Mouse (Mus musculus): Measurements from ENCODE around the gene Hoxa1. TPM values are rescaled to one million over a fixed set of nuclear protein-coding genes. Genes with fewer than 3 reads are reported as not detected.

Gene Hoxa1
- polyA plus RNA-seq, 1 experiment: 0.09 TPM

DNA sequence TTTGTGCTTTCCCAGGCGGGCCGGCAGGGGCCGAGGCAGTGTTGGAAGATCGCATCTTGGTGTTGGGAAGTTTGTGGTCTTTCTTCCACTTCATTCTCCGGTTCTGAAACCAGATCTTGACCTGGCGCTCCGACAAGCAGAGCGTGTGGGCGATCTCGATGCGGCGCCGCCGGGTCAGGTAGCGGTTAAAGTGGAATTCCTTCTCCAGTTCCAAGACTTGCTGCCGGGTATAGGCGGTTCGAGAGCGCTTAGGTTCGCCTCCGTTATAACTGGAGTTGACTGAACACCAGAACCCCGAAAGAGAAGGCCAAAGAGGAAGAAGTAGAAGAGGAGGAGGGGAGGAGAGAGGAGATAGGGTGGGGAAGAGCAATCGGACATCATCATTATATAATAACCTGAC is 32.3 kb upstream of the Hoxa1 start:
- Histone ChIP-seq H3K4me1 (peaks cover 7% of the 10 kb centered on the region), H3K9me3 (0 out of 2 replicates have a peak, but pooled peaks cover 5% of the 10 kb centered on the region), H3K36me3 (replicated peaks; ENCODE audit: low read length) (no peaks in the 10 kb centered on the region), H3K27me3 (replicated peaks) (peaks cover 50% of the 10 kb centered on the region), H3K4me3 (replicated peaks) (no peak overlapping the region)
- no peak for TF ChIP-seq FLI1 (IDR thresholded peaks at IDR 0.05; ENCODE audit: low read length)
- TF ChIP-seq GATA1 (IDR thresholded peaks at IDR 0.05; ENCODE audit: borderline replicate concordance, low read length): no peak

DNA sequence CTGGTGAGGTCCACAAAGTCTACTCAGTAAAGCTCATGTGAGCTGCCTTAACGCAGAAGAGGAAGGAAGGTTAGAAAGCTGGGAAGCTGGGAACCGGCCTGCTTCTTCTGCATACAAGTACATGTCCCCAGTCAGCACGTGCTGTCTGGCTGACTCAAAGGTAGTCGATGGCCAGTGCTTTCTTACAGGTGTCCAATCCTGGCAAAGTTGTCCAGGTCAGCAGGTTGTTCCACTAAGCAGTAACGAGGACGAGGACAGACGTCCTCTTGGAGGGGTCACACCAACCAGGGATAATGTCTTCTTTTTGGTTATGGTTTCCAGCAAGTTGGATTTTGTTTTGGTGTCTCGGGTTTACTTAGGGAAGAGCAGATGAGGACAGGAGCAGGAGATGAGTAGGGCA is 31.8 kb upstream of the Hoxa1 start:
- H3K4me3 ChIP-seq (replicated peaks): no peak overlapping the region
- peaks cover 49% of the 10 kb centered on the region for H3K27me3 ChIP-seq (replicated peaks)
- TF ChIP-seq FLI1 (IDR thresholded peaks at IDR 0.05; ENCODE audit: low read length) (no peak), GATA1 (IDR thresholded peaks at IDR 0.05; ENCODE audit: borderline replicate concordance, low read length) (no peak)
- 0 out of 2 replicates have a peak, but pooled peaks cover 5% of the 10 kb centered on the region for H3K9me3 ChIP-seq
- H3K36me3 ChIP-seq (replicated peaks; ENCODE audit: low read length): no peaks in the 10 kb centered on the region
- H3K4me1 ChIP-seq: peaks cover 7% of the 10 kb centered on the region

DNA sequence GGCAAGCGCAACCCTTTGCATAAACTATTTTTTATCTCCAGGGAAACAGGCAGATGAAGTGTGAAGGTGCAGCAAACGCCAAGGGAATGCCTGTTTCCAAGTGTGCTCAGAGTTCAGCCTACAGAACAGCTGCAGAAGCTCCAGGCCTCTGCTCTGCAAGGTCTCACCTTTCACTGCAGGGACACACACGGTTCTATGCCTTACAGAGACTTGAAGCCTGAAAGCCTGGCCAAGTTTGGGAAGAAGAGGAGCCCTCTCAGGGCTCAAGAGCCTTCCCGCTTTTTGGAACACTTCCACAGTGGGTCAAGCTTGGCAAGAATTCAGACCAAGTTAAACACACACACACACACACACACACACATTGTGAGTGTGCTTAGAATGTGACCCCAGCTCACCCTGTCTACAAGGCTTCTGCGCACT is 31.1 kb upstream of the Hoxa1 start:
- H3K4me3 ChIP-seq (replicated peaks): no peak overlapping the region
- H3K4me1 ChIP-seq: peaks cover 7% of the 10 kb centered on the region
- H3K36me3 ChIP-seq (replicated peaks; ENCODE audit: low read length): no peaks in the 10 kb centered on the region
- TF ChIP-seq FLI1 (IDR thresholded peaks at IDR 0.05; ENCODE audit: low read length): no peak
- no peak for TF ChIP-seq GATA1 (IDR thresholded peaks at IDR 0.05; ENCODE audit: borderline replicate concordance, low read length)
- H3K9me3 ChIP-seq: 0 out of 2 replicates have a peak, but pooled peaks cover 5% of the 10 kb centered on the region
- H3K27me3 ChIP-seq (replicated peaks): peaks cover 48% of the 10 kb centered on the region

DNA sequence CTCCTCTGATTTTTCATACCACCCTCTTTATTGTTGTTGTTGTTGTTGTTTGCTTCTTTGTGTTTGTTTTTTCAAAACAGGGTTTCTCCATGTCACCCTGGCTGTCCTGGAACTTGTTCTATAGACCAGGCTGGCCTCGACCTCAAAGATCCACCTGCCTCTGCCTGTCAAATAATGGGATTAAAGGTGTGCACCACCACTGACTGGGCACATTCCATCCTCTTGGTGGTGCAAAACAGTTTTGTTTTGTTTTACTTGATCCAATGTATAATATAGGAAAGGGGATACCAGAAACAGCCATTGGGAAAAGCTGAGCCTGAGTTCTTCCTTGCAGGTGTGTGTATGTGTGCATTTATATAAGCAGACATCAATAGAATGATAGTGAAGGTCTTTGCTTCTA is 28.4 kb upstream of the Hoxa1 start:
- 0 out of 2 replicates have a peak, but pooled peaks cover 5% of the 10 kb centered on the region for H3K9me3 ChIP-seq
- no peaks in the 10 kb centered on the region for H3K4me1 ChIP-seq
- H3K27me3 ChIP-seq (replicated peaks): peaks cover 46% of the 10 kb centered on the region
- H3K4me3 ChIP-seq (replicated peaks): no peak overlapping the region
- no peak for TF ChIP-seq GATA1 (IDR thresholded peaks at IDR 0.05; ENCODE audit: borderline replicate concordance, low read length)
- TF ChIP-seq FLI1 (IDR thresholded peaks at IDR 0.05; ENCODE audit: low read length): no peak
- H3K36me3 ChIP-seq (replicated peaks; ENCODE audit: low read length): no peaks in the 10 kb centered on the region

DNA sequence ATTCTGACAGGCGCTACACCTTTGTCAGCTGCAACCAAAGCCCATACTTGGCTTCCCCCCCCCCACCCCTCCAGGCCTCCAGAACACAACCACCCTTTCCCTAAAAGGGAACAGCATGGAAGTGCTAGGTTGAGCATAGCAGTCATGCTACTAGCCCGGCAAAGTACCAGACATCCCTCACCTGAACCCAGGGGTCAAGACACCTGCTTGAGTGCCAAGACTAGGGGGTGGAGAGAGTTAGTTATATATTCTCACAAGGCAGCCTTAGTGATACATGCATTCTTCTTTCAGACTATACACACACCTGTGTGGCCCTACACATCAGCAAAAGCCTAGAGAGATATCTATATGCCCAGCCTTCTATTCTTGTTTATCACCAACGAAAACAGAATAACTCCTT is 27.7 kb upstream of the Hoxa1 start:
- H3K4me1 ChIP-seq: no peaks in the 10 kb centered on the region

DNA sequence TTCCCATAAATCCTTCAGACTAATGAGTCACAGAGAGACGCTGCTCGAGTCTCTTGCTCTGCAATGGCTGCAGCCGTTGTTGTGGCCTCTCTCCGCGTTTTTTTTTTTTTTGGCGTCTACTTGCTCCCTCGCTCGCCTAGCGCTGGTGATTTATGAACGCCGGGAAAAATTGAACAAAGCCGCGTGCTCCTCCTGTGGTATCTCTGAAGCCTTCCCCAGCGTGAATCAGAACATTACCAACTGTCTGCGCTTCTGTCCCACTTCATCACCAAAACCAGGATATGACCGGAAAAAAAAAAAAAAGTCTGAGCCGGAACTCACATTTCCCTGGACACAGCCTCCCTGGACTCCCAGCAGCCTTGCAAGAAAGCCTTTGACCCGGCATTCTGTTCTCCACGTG is 27.1 kb upstream of the Hoxa1 start:
- Histone ChIP-seq H3K9me3 (0 out of 2 replicates have a peak, but pooled peaks cover under 1% of the 10 kb centered on the region), H3K4me1 (no peaks in the 10 kb centered on the region), H3K36me3 (replicated peaks; ENCODE audit: low read length) (no peaks in the 10 kb centered on the region), H3K4me3 (replicated peaks) (no peak overlapping the region), H3K27me3 (replicated peaks) (peaks cover 44% of the 10 kb centered on the region)
- TF ChIP-seq FLI1 (IDR thresholded peaks at IDR 0.05; ENCODE audit: low read length) (no peak), GATA1 (IDR thresholded peaks at IDR 0.05; ENCODE audit: borderline replicate concordance, low read length) (no peak)

More for the DNA sequence above, 27.7 kb upstream of the Hoxa1 start:
- H3K9me3 ChIP-seq: 0 out of 2 replicates have a peak, but pooled peaks cover 5% of the 10 kb centered on the region
- peaks cover 47% of the 10 kb centered on the region for H3K27me3 ChIP-seq (replicated peaks)
- TF ChIP-seq GATA1 (IDR thresholded peaks at IDR 0.05; ENCODE audit: borderline replicate concordance, low read length): no peak
- no peak for TF ChIP-seq FLI1 (IDR thresholded peaks at IDR 0.05; ENCODE audit: low read length)
- H3K36me3 ChIP-seq (replicated peaks; ENCODE audit: low read length): no peaks in the 10 kb centered on the region
- H3K4me3 ChIP-seq (replicated peaks): no peak overlapping the region

DNA sequence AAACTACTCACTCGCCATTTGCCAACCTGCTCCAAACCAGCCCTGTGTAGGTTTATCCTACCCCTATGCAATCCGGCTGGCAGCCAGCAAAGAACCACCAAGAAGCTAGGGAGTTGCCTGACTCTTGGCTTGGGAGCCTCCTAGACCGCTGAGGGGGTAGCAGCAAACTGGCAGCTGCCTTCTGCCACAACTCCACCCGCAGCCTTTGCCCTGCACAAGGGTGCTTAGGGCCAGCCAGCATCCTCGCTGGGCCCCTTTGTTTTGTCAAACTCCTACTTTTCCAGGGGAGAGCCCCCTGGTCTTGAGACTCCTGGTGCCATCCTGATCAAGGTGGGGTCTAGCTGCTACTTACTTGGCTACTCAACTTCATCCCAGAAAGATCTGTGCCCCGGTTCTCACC is 26.6 kb upstream of the Hoxa1 start:
- no peak overlapping the region for H3K4me3 ChIP-seq (replicated peaks)
- H3K36me3 ChIP-seq (replicated peaks; ENCODE audit: low read length): no peaks in the 10 kb centered on the region
- H3K4me1 ChIP-seq: no peaks in the 10 kb centered on the region
- TF ChIP-seq FLI1 (IDR thresholded peaks at IDR 0.05; ENCODE audit: low read length) (no peak), GATA1 (IDR thresholded peaks at IDR 0.05; ENCODE audit: borderline replicate concordance, low read length) (no peak)
- peaks cover 43% of the 10 kb centered on the region for H3K27me3 ChIP-seq (replicated peaks)
- H3K9me3 ChIP-seq: no peaks in the 10 kb centered on the region

DNA sequence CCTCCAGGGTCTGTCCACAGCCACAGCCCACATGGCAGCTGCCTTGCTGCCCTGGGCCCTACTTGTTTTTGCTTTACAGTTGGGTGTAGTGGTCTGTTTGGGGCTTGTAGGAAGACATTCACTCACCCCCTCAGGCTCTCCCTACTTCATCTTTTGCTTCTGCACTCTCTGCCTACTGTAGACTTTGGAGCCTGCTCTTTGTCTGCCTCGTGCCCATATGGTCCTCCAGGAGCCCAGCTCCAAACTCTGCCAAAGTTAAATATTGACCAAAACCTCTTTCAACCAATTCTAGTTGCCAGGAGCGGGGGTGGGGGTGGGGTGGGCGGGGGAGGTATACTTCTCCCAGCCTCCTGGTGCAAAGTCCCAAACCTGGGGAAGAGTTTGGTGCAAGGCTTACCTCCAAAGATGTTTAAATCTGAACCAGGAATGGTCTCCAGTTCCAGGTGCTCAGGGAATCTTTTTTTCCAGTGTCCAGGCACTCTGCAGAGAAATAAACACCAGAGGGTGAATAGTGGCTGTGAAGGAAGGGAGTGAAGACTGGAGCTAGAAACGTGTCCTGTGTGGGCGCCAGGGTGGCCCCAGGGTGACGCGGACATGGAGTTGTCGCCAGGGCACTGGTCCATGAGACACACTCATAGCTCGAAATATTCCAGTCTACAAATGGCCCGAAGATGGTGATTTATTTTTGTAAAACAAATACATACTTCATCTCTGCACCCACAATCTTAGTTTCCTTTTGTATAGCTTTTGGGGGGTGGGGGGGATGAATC is 25.4 kb upstream of the Hoxa1 start:
- TF ChIP-seq GATA1 (IDR thresholded peaks at IDR 0.05; ENCODE audit: borderline replicate concordance, low read length): no peak
- no peak for TF ChIP-seq FLI1 (IDR thresholded peaks at IDR 0.05; ENCODE audit: low read length)
- Histone ChIP-seq H3K9me3 (no peaks in the 10 kb centered on the region), H3K4me3 (replicated peaks) (no peak overlapping the region), H3K36me3 (replicated peaks; ENCODE audit: low read length) (no peaks in the 10 kb centered on the region), H3K4me1 (no peaks in the 10 kb centered on the region), H3K27me3 (replicated peaks) (peaks cover 48% of the 10 kb centered on the region)

DNA sequence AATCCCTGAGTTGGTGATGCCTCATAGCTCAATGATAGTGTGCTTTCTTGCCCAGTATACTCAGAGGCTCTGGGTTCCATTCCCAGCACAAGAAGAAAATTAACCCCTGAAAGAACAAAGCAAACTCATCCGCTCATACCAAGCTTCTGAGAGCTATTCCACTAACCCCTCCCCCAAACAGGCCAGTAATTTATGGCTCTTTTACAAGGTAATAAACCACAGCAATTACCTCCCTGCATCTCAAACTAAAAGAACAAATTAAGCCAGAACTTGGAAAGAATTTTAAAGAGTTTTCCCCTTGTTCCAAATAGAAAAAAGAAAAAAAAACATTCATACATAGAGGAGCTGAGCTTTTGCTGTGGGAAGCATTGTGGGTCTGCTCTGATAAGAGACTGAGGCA is 24.7 kb upstream of the Hoxa1 start:
- TF ChIP-seq GATA1 (IDR thresholded peaks at IDR 0.05; ENCODE audit: borderline replicate concordance, low read length): no peak
- Histone ChIP-seq H3K36me3 (replicated peaks; ENCODE audit: low read length) (no peaks in the 10 kb centered on the region), H3K4me1 (no peaks in the 10 kb centered on the region), H3K27me3 (replicated peaks) (peaks cover 49% of the 10 kb centered on the region), H3K9me3 (0 out of 2 replicates have a peak, but pooled peaks cover 2% of the 10 kb centered on the region), H3K4me3 (replicated peaks) (no peak overlapping the region)

DNA sequence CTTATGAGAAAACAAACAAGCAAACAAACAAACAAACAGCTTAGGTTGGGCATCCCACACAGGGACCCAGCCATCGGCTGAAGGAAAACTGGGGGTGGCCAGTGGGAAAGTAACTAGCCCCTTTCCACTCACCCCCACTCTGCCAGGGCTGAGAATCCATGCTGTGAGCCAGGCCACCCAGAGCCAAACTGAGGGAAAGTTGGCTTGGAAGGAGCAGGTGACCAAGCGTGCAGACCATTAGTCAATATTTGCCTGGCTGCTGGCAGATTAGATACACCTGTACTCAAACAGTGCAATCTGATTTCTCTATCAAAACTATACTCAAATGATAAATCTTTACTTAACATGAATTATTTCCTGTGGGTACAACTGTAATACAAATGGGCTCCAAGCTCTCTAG is 23.9 kb upstream of the Hoxa1 start:
- peaks cover 55% of the 10 kb centered on the region for H3K27me3 ChIP-seq (replicated peaks)

More for the DNA sequence above, 23.9 kb upstream of the Hoxa1 start:
- Histone ChIP-seq H3K36me3 (replicated peaks; ENCODE audit: low read length) (no peaks in the 10 kb centered on the region), H3K4me1 (no peaks in the 10 kb centered on the region), H3K4me3 (replicated peaks) (no peak overlapping the region), H3K9me3 (peaks cover 7% of the 10 kb centered on the region; the same call in 1 of the 2 replicates)
- no peak for TF ChIP-seq GATA1 (IDR thresholded peaks at IDR 0.05; ENCODE audit: borderline replicate concordance, low read length)
